Mouse (Mus musculus) midbrain, postnatal 0 days (tissue): Measurements from ENCODE around the gene Uap1. TPM values are rescaled to one million over a fixed set of nuclear protein-coding genes. Genes with fewer than 3 reads are reported as not detected.

Experiments used
- ATAC-seq: fragments of 200-750 bp; cut with Nextera tagmentation; 2 replicates; pipeline ENCODE4 v1.8.0; 2017; ENCODE audit warnings: moderate number of reproducible peaks, mild to moderate bottlenecking, moderate TSS enrichment, moderate library complexity; ENCODE audit not compliant: low FRiP score
- DNase-seq: peaks from one replicate; pipeline ENCODE4 v3.0.0-alpha.2; 2015; ENCODE audit warnings: low spot score
- H3K27ac ChIP-seq: fragments of 300-500 bp; sonication (generic); 2 replicates; pipeline ENCODE4 v1.5.1; 2014; ENCODE audit warnings: low read depth, mild to moderate bottlenecking, low read length, mixed read lengths
- H3K27me3 ChIP-seq: fragments of 300-500 bp; sonication (generic); 2 replicates; pipeline ENCODE4 v1.6.1; 2014; ENCODE audit warnings: low read length, control low read depth, mixed read lengths; ENCODE audit not compliant: insufficient read depth
- H3K36me3 ChIP-seq: fragments of 300-500 bp; sonication (generic); 2 replicates; pipeline ENCODE4 v1.6.1; 2014; ENCODE audit warnings: low read length, control low read depth, mixed read lengths; ENCODE audit not compliant: insufficient read depth
- H3K4me1 ChIP-seq: fragments of 300-500 bp; sonication (generic); 2 replicates; pipeline ENCODE4 v1.6.1; 2014; ENCODE audit warnings: mild to moderate bottlenecking, control low read depth, antibody characterized with exemption, low read length, mixed read lengths; ENCODE audit not compliant: insufficient read depth
- H3K4me2 ChIP-seq: fragments of 300-500 bp; sonication (generic); 2 replicates; pipeline ENCODE4 v1.6.1; 2014; ENCODE audit warnings: low read depth, mild to moderate bottlenecking, low read length, mixed read lengths; ENCODE audit not compliant: poor library complexity, severe bottlenecking
- H3K4me3 ChIP-seq: fragments of 300-500 bp; sonication (generic); 2 replicates; pipeline ENCODE4 v1.5.1; 2014; ENCODE audit warnings: low read depth, mild to moderate bottlenecking, low read length, moderate library complexity
- H3K9ac ChIP-seq: fragments of 300-500 bp; sonication (generic); replicated peaks from 2 replicates; pipeline ENCODE4 v1.6.1; 2014; ENCODE audit warnings: mild to moderate bottlenecking, low read length, moderate library complexity, mixed read lengths; ENCODE audit not compliant: poor library complexity, severe bottlenecking
- H3K9me3 ChIP-seq: fragments of 300-500 bp; sonication (generic); 2 replicates; pipeline ENCODE4 v1.6.1; 2016; ENCODE audit warnings: low read length, control low read depth
- CTCF ChIP-seq: IDR thresholded peaks from 2 replicates; pipeline ENCODE4 v1.5.1; 2016; ENCODE audit warnings: antibody characterized with exemption, mild to moderate bottlenecking
- WGBS: fragments of 180-500 bp; shearing (Covaris S2); extraction: QIAGEN DNeasy Blood & Tissue Kit; methylation state at CpG from one replicate; pipeline ENCODE4 v1.1.7; 2014; 5-methylcytosine and 5-hydroxymethylcytosine counted together
- polyA plus RNA-seq: library from polyadenylated mRNA; unstranded; fragments of >200 nt; fragmentation: Nextera tagmentation; extraction: Ambion mirVana; gene quantifications from 2 replicates; pipeline ENCODE4 v1.2.1, GENCODE M21; 2015
- total RNA-seq: library from RNA; depleted of rRNA; stranded (reverse); fragments of >200 nt; gene quantifications from 2 replicates; pipeline ENCODE4 v1.2.3, GENCODE M21; 2014

Uap1 gene
- total and polyA plus RNA-seq, 2 experiments from 2014 or later: 38.6 to 59.0 TPM

DNA sequence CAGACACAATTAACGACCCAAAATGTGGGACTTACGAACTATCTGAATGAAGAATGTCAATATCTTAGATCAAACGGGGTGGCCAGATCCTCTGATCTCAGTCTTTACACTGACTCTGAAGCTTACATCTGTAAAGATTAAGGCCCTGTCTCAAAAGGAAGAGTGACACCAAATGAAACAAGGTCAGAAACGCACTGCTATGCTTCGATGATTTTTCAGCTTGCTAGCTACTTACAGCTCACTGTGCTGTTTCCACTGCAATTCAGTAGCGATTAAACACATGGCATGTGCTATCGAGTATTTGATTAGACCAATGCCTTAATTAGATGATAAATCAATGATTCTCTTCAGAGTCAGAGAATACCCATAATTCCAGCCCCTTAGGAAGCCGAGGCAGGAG lies 20.8 kb downstream of the Uap1 start:
- TF ChIP-seq CTCF: no peak
- Histone ChIP-seq H3K4me3 (no peak overlapping the region), H3K27me3 (no peaks in the 10 kb centered on the region), H3K9me3 (no peaks in the 10 kb centered on the region), H3K4me2 (no peak overlapping the region), H3K9ac (no peak overlapping the region), H3K4me1 (no peaks in the 10 kb centered on the region), H3K36me3 (peaks cover 11% of the 10 kb centered on the region), H3K27ac (no peak overlapping the region)
- no peak for ATAC-seq
- 43% methylated on average over 8 of the region's 8 CpGs for WGBS
- no peak for DNase-seq

DNA sequence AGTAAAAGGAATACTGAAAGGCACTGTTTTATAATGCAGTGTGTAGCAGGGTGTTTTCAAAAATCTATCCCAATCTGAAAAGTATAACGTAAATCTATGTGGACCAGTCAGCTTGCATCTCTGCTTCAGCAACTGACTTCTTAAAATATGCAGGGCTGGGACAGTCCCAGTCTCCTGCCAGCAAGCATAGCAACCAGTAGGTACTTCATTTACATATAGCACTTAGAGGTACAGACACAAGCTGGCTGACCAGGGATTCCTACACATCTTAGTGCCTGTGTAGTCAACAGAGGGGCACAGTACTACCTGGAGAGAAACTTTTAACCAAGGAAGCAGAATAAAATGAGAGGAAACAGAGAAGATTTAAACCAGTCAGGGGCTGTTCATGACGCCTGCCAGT lies 22.2 kb downstream of the Uap1 start:
- H3K4me2 ChIP-seq: no peak overlapping the region
- no peaks in the 10 kb centered on the region for H3K9me3 ChIP-seq
- no peak overlapping the region for H3K27ac ChIP-seq
- TF ChIP-seq CTCF: no peak
- H3K36me3 ChIP-seq: peaks cover 16% of the 10 kb centered on the region
- WGBS: 82% methylated on average over 2 of the region's 2 CpGs
- H3K4me3 ChIP-seq: no peak overlapping the region
- ATAC-seq: no peak
- no peaks in the 10 kb centered on the region for H3K4me1 ChIP-seq
- H3K27me3 ChIP-seq: no peaks in the 10 kb centered on the region
- no peak overlapping the region for H3K9ac ChIP-seq
- no peak for DNase-seq

DNA sequence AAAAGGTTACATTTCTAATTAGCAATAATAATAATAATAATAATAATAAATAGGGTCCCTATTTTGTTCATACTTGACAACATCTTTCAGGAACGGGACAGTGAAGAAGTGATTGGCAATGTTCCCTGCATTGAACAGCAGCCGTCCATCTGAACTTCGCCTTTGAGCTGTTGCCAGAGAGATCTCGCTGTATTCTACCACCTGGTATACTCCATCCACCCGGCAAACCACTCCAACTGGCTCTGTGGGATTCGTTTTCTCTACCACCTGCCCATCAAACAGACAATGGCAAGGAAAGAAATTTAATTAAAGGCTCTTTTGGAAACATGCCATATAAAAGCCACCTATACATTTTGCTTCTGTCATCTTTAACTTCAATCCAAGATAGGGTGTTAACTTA lies 23.9 kb downstream of the Uap1 start:
- TF ChIP-seq CTCF: no peak
- H3K9ac ChIP-seq: no peak overlapping the region
- H3K4me3 ChIP-seq: no peak overlapping the region
- ATAC-seq (no peak), DNase-seq (no peak)
- H3K27ac ChIP-seq: no peak overlapping the region
- H3K9me3 ChIP-seq: no peaks in the 10 kb centered on the region
- no peaks in the 10 kb centered on the region for H3K4me1 ChIP-seq
- H3K36me3 ChIP-seq: peaks cover 17% of the 10 kb centered on the region
- H3K4me2 ChIP-seq: no peak overlapping the region
- 75% methylated on average over 6 of the region's 6 CpGs for WGBS
- H3K27me3 ChIP-seq: no peaks in the 10 kb centered on the region

DNA sequence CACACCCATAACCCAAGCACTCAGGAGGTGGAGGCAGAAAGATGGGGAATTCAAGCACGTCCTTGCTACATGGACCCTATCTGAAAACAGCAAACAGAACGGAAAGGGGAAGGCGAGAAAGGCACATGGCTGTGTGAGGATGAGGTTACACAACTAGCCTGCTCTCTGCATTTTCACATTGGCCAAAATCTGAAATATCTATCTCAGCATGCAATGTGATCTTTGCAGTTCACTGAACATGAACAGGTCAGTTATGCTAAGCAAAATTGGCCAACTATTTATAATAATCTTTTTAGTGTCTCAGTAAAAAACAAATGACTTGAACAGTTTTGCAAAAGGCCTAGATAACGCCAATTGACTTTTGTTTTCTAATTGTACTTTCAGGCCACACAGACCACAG lies 25.0 kb downstream of the Uap1 start:
- Histone ChIP-seq H3K36me3 (peaks cover 17% of the 10 kb centered on the region), H3K9me3 (no peaks in the 10 kb centered on the region), H3K27me3 (no peaks in the 10 kb centered on the region), H3K4me3 (no peak overlapping the region), H3K4me2 (no peak overlapping the region), H3K27ac (no peak overlapping the region), H3K9ac (no peak overlapping the region), H3K4me1 (no peaks in the 10 kb centered on the region)
- no peak for TF ChIP-seq CTCF
- DNase-seq (no peak), ATAC-seq (no peak)
- 91% methylated on average over 4 of the region's 4 CpGs for WGBS

DNA sequence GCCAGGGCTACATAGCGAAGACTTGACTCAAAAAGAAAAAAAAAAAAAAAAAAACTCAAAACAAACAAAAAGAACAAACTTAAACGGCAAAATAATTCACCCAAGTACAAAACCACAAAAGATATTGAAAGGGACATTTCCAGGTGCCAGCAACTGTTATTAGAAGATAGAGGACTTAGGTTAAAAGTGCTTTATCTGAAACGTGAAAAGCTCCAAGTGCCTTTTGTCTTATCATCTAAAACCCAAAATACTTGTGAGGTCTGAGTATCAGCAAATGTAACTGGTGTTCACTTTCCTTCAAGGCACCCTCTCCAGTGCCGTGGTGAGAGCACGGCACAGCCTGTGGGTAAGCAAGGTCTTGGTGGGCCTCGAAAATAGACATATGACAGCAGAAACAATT lies 26.2 kb downstream of the Uap1 start:
- H3K4me2 ChIP-seq: no peak overlapping the region
- H3K9ac ChIP-seq: no peak overlapping the region
- ATAC-seq: no peak
- H3K36me3 ChIP-seq: peaks cover 20% of the 10 kb centered on the region
- no peaks in the 10 kb centered on the region for H3K9me3 ChIP-seq
- H3K27me3 ChIP-seq: no peaks in the 10 kb centered on the region
- H3K4me1 ChIP-seq: no peaks in the 10 kb centered on the region
- no peak overlapping the region for H3K4me3 ChIP-seq
- TF ChIP-seq CTCF: no peak
- DNase-seq: no peak
- no peak overlapping the region for H3K27ac ChIP-seq
- 94% methylated on average over 6 of the region's 6 CpGs for WGBS

DNA sequence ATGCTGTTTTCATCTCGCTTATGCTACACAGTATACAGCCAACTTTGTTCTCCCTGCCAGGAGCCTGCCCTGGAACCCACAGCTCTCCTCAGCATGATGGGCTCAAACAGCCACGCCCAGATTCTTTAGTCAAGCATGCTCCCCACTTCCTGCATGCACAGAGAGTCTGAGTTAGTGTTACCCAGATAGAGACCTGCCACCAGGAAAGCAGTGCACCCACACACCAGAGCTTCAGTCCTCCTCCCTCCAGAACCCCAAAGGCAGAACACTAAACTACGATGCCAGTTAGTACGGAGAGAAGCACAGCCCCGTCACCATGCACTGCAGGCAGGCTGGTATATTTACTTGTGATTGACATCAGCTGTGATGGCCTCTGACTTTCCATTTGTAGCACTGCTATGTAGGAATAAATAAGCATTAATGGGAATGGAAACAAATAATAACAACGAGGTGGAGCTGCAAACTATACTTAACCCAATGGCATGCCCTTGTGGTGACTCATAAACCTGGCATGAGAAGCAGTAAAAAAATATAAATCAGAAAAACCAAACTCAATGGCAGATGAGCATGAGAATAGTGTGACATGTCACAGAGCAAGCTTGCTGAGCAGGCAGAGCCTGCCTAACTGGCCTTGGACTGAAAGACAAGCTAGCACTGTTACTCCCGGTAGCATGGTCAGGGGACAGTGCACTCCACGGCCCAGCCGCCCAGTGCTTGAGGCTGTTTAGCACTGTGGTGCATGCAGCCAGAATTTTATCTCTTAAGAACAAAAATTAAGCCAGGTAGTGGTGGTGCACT lies 26.9 kb downstream of the Uap1 start:
- Histone ChIP-seq H3K27ac (no peak overlapping the region), H3K4me3 (no peak overlapping the region), H3K36me3 (peaks cover 24% of the 10 kb centered on the region), H3K4me1 (no peaks in the 10 kb centered on the region), H3K9me3 (no peaks in the 10 kb centered on the region), H3K4me2 (no peak overlapping the region), H3K27me3 (no peaks in the 10 kb centered on the region), H3K9ac (no peak overlapping the region)
- WGBS: 81% methylated on average over 9 of the region's 9 CpGs
- DNase-seq (no peak), ATAC-seq (no peak)
- TF ChIP-seq CTCF: 0 out of 2 replicates have a peak, but pooled peaks have one; percentile 5
